Mouse (Mus musculus) lung, adult 2 months (tissue): ENCODE measurements around the gene Dab1.

Experiments used
- CTCF ChIP-seq: fragments of 200-500 bp; IDR thresholded peaks from 2 replicates; pipeline ENCODE4 v1.5.1; 2011; ENCODE audit warnings: mild to moderate bottlenecking, low read length, control low read depth; ENCODE audit not compliant: insufficient read depth
- POLR2A ChIP-seq: fragments of 200-500 bp; IDR thresholded peaks from 2 replicates; pipeline ENCODE4 v1.6.1; 2011; ENCODE audit warnings: low read depth, mild to moderate bottlenecking, control low read depth, low read length, borderline replicate concordance; ENCODE audit errors: extremely low read depth

GRCm38 (mm10) chr4:104715857-104716256, 1096.7 kb downstream of the Dab1 start:
- TF ChIP-seq CTCF (no peak), POLR2A (no peak)
